Mouse (Mus musculus): ENCODE measurements at regions not wholly inside any gene's neighbourhood (a gene's known extent, or its start where the extent isn't known, plus 50 kb on each side); places are given as distances from the start of the nearest gene placed in this dataset.

GRCm38 (mm10) chr3:27815201-27815695 is 80.9 kb downstream of the Tmem212 start:
- WGBS = 80% methylated on average over 6 of the region's 6 CpGs
- Histone ChIP-seq H3K36me3 (no peaks in the 10 kb centered on the region), H3K27me3 (ENCODE audit: insufficient read depth, poor library complexity, severe bottlenecking) (no peaks in the 10 kb centered on the region), H3K9me3 (no peaks in the 10 kb centered on the region), H3K4me1 (peaks cover 6% of the 10 kb centered on the region; the same call in 1 of the 2 replicates), H3K4me3 (no peak overlapping the region), H3K27ac (no peak overlapping the region)
- DNase-seq (ENCODE audit: low spot score) = peak; percentile 70

GRCm38 (mm10) chr3:27804271-27804670 is 91.9 kb downstream of the Tmem212 start:
- H3K36me3 ChIP-seq = no peaks in the 10 kb centered on the region
- no peaks in the 10 kb centered on the region for H3K9me3 ChIP-seq
- H3K4me3 ChIP-seq = no peak overlapping the region
- 74% methylated on average over 5 of the region's 5 CpGs for WGBS
- H3K27me3 ChIP-seq (ENCODE audit: insufficient read depth, poor library complexity, severe bottlenecking) = no peaks in the 10 kb centered on the region
- peak; percentile 41 for DNase-seq (ENCODE audit: low spot score)
- no peak overlapping the region for H3K27ac ChIP-seq
- no peaks in the 10 kb centered on the region for H3K4me1 ChIP-seq

GRCm38 (mm10) chr3:27791633-27791951 is 80.5 kb upstream of the Fndc3b start:
- Histone ChIP-seq H3K4me1 (no peaks in the 10 kb centered on the region), H3K27me3 (ENCODE audit: insufficient read depth, poor library complexity, severe bottlenecking) (no peaks in the 10 kb centered on the region), H3K9me3 (no peaks in the 10 kb centered on the region), H3K36me3 (no peaks in the 10 kb centered on the region), H3K27ac (no peak overlapping the region), H3K4me3 (no peak overlapping the region)
- WGBS = 62% methylated on average over 3 of the region's 3 CpGs
- no peak for DNase-seq (ENCODE audit: low spot score)

GRCm38 (mm10) chr3:27790932-27791632 is 80.0 kb upstream of the Fndc3b start:
- DNase-seq (ENCODE audit: low spot score) = no peak

GRCm38 (mm10) chr3:27783926-27784325 is 72.8 kb upstream of the Fndc3b start:
- Histone ChIP-seq H3K36me3 (no peaks in the 10 kb centered on the region), H3K27ac (no peak overlapping the region), H3K4me3 (no peak overlapping the region), H3K9me3 (no peaks in the 10 kb centered on the region), H3K4me1 (peaks cover 22% of the 10 kb centered on the region), H3K27me3 (ENCODE audit: insufficient read depth, poor library complexity, severe bottlenecking) (no peaks in the 10 kb centered on the region)
- WGBS = 86% methylated on average over 2 of the region's 2 CpGs
- DNase-seq (ENCODE audit: low spot score) = no peak

More at GRCm38 (mm10) chr3:27790932-27791632, 80.0 kb upstream of the Fndc3b start:
- no peaks in the 10 kb centered on the region for H3K27me3 ChIP-seq (ENCODE audit: insufficient read depth, poor library complexity, severe bottlenecking)
- no peaks in the 10 kb centered on the region for H3K9me3 ChIP-seq
- H3K4me3 ChIP-seq = no peak overlapping the region
- no peaks in the 10 kb centered on the region for H3K36me3 ChIP-seq
- H3K4me1 ChIP-seq = no peaks in the 10 kb centered on the region
- H3K27ac ChIP-seq = no peak overlapping the region
- WGBS = 85% methylated on average over 13 of the region's 13 CpGs

GRCm38 (mm10) chr3:27783476-27783875 is 72.4 kb upstream of the Fndc3b start:
- no peaks in the 10 kb centered on the region for H3K27me3 ChIP-seq (ENCODE audit: insufficient read depth, poor library complexity, severe bottlenecking)
- peaks cover 22% of the 10 kb centered on the region for H3K4me1 ChIP-seq
- no peak for DNase-seq (ENCODE audit: low spot score)
- no peaks in the 10 kb centered on the region for H3K36me3 ChIP-seq
- no peak overlapping the region for H3K4me3 ChIP-seq
- no peaks in the 10 kb centered on the region for H3K9me3 ChIP-seq
- 83% methylated on average over 4 of the region's 4 CpGs for WGBS
- H3K27ac ChIP-seq = no peak overlapping the region

GRCm38 (mm10) chr3:27782056-27782765 is 71.1 kb upstream of the Fndc3b start:
- no peak for DNase-seq (ENCODE audit: low spot score)
- Histone ChIP-seq H3K27ac (peak overlapping the region; percentile 75), H3K36me3 (no peaks in the 10 kb centered on the region), H3K4me3 (peak overlapping the region; percentile 39), H3K27me3 (ENCODE audit: insufficient read depth, poor library complexity, severe bottlenecking) (no peaks in the 10 kb centered on the region), H3K4me1 (peaks cover 22% of the 10 kb centered on the region), H3K9me3 (no peaks in the 10 kb centered on the region)
- WGBS = 37% methylated on average over 19 of the region's 19 CpGs

GRCm38 (mm10) chr3:27779892-27780291 is 68.8 kb upstream of the Fndc3b start:
- no peak for DNase-seq (ENCODE audit: low spot score)
- Histone ChIP-seq H3K27me3 (ENCODE audit: insufficient read depth, poor library complexity, severe bottlenecking) (no peaks in the 10 kb centered on the region), H3K4me3 (no peak overlapping the region), H3K4me1 (peaks cover 22% of the 10 kb centered on the region), H3K36me3 (no peaks in the 10 kb centered on the region), H3K9me3 (no peaks in the 10 kb centered on the region), H3K27ac (no peak overlapping the region)
- 51% methylated on average over 7 of the region's 7 CpGs for WGBS

- Histone ChIP-seq H3K27ac (no peak overlapping the region), H3K27me3 (ENCODE audit: insufficient read depth, poor library complexity, severe bottlenecking) (no peaks in the 10 kb centered on the region), H3K4me1 (peaks cover 22% of the 10 kb centered on the region), H3K36me3 (no peaks in the 10 kb centered on the region), H3K9me3 (no peaks in the 10 kb centered on the region), H3K4me3 (no peak overlapping the region)
- DNase-seq (ENCODE audit: low spot score) = no peak
- WGBS = 77% methylated on average over 6 of the region's 6 CpGs
Measured at GRCm38 (mm10) chr3:27777751-27778150, 66.6 kb upstream of the Fndc3b start.

GRCm38 (mm10) chr3:27773176-27773575 is 62.1 kb upstream of the Fndc3b start:
- no peak overlapping the region for H3K4me3 ChIP-seq
- no peaks in the 10 kb centered on the region for H3K4me1 ChIP-seq
- H3K36me3 ChIP-seq = no peaks in the 10 kb centered on the region
- WGBS = 82% methylated on average over 3 of the region's 3 CpGs
- H3K9me3 ChIP-seq = no peaks in the 10 kb centered on the region
- H3K27me3 ChIP-seq (ENCODE audit: insufficient read depth, poor library complexity, severe bottlenecking) = no peaks in the 10 kb centered on the region
- H3K27ac ChIP-seq = no peak overlapping the region
- no peak for DNase-seq (ENCODE audit: low spot score)

GRCm38 (mm10) chr3:27769438-27769837 is 58.3 kb upstream of the Fndc3b start:
- Histone ChIP-seq H3K27ac (no peak overlapping the region), H3K9me3 (no peaks in the 10 kb centered on the region), H3K27me3 (ENCODE audit: insufficient read depth, poor library complexity, severe bottlenecking) (no peaks in the 10 kb centered on the region), H3K4me3 (no peak overlapping the region), H3K36me3 (no peaks in the 10 kb centered on the region), H3K4me1 (peaks cover 6% of the 10 kb centered on the region; the same call in 1 of the 2 replicates)
- 72% methylated on average over 5 of the region's 5 CpGs for WGBS
- no peak for DNase-seq (ENCODE audit: low spot score)

- DNase-seq (ENCODE audit: low spot score) = no peak
- H3K27ac ChIP-seq = no peak overlapping the region
- no peaks in the 10 kb centered on the region for H3K9me3 ChIP-seq
- peaks cover 6% of the 10 kb centered on the region; the same call in 1 of the 2 replicates for H3K4me1 ChIP-seq
- H3K36me3 ChIP-seq = no peaks in the 10 kb centered on the region
- WGBS = 73% methylated on average over 8 of the region's 8 CpGs
- H3K27me3 ChIP-seq (ENCODE audit: insufficient read depth, poor library complexity, severe bottlenecking) = no peaks in the 10 kb centered on the region
- no peak overlapping the region for H3K4me3 ChIP-seq
Measured at GRCm38 (mm10) chr3:27767188-27767587, 56.1 kb upstream of the Fndc3b start.

- H3K4me3 ChIP-seq = no peak overlapping the region
- no peak for DNase-seq (ENCODE audit: low spot score)
- H3K9me3 ChIP-seq = no peaks in the 10 kb centered on the region
- H3K27ac ChIP-seq = 0 out of 2 replicates have a peak overlapping the region, but pooled peaks have one; percentile 11
- no peaks in the 10 kb centered on the region for H3K36me3 ChIP-seq
- H3K27me3 ChIP-seq (ENCODE audit: insufficient read depth, poor library complexity, severe bottlenecking) = no peaks in the 10 kb centered on the region
- H3K4me1 ChIP-seq = peaks cover 6% of the 10 kb centered on the region; the same call in 1 of the 2 replicates
- 66% methylated on average over 6 of the region's 6 CpGs for WGBS
Measured at GRCm38 (mm10) chr3:27766421-27766820, 55.3 kb upstream of the Fndc3b start.

Data from heart, embryonic 10.5 days (tissue).